Mouse (Mus musculus) kidney, postnatal 10 days (tissue): ENCODE measurements at regions not wholly inside any gene's neighbourhood (a gene's known extent, or its start where the extent isn't known, plus 50 kb on each side); places are given as distances from the start of the nearest gene placed in this dataset.

ENCODE experiments used
- DNase-seq: peaks from one replicate; pipeline ENCODE4 v3.0.0; 2021; ENCODE audit warnings: mixed read lengths

DNA sequence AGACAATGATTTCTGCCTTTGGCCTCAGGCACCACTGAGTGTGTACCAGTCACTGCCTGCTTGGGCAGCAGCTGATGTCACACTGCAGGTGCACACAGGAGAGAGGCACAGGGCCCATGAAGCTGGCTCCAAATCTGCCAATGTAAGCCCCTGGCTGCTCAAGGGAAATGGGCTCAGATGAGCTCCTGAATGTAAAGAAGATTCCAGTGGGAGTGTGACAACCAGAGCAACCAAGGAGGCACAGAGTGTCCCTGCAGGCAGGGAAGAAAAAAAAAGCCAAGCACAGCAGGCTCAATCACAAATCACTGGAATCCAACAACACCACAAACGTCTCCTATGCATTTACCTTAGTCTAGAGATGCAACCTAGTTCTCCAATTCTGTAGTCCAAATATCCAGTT is 151.2 kb upstream of the Tox3 start:
- DNase-seq, result no peak

DNA sequence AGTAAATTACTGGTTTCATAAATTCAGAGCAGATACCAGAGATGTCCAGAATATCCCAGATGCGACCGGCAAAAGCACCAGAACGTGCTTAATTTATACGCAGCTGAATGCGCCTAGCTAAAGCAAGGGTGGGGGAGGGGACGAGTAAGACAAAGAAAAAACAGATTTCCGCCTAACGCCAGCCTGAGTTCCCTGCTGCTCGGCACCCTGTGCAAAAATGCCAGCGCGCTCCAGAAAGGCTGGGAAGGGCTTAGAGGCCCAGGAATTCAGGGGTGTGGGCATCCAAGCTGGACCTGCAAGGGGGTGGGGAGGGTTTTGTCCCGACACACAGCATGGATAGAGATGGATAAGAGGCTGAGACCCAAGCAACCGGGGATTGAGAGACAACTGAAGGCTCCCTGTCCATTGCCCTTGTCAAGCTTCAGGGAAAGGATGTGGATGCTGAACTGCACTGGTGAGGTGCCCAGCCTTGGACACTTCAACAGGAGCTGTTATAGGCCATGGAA is 148.6 kb upstream of the Tox3 start:
- DNase-seq, result peak; percentile 23

DNA sequence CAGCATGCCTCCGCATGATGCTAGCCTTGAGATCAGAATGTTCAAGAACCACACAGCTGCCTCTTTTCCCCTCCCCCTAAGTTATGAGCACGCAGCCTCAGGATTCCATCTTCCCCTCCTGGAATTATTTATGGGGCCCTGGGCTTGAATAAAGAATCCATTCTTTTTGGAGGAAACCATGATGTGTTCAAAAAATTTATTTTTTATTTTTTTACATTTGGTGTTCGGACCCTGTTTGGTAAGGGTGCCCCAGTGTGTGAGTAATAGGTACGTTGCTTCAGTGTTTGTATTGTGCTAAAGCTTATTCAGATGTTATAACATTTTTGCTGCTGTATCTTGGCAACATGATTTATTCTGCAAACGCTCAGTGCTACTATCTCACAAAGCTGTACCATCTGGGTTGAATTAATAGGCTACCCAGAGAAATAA is 147.8 kb upstream of the Tox3 start:
- no peak for DNase-seq

DNA sequence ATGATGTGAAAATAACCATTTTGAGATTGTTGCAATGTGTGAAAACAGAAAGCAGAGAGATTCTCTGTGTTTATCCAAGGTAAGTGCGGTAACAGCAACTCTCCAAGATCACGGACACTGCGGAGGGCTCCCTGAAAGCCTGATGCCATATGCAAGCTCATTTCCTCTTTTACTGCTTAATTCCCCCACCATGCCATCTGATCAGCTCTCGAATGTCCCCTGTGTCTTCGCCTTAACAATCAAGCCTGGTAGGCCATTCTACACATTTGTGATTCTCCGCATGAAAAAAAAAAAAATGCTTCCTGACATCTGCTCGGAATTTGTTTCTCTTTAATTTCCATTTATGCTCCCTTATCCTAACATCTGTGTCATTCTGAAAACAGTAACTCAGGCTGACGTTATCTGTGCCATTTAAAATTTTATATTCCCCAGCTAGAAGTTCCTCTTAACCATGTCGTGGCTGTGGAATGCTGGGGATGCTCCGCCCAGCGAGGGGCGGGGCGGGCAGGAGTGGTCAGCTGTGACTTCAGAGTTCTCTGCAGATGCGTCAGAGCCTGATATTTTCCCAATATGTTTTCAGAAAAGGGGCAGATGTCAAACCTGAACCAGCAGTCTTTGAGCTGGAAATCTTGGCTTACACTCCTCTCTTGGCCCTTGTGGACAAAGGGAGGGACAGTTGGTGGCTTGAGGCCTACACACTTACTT is 144.5 kb upstream of the Tox3 start:
- no peak for DNase-seq

DNA sequence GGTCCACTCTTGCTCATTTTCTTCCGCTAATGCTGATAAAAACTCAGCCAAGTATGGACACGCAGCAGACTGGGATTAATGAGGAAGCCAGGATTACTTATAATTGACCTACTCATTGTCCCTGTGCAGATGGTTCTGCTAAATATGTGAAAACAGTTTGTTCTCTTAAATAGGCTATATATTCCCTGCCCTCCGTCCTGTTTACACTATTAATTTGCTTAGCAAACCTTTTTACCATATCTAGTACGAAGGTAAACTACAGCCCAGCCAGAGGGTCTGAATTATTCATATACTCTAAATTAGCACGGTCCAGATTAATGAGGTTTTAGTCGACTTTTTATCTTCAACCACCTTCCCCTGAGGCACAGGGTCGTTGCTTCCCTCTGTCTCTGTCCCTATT is 143.5 kb upstream of the Tox3 start:
- DNase-seq, result no peak

DNA sequence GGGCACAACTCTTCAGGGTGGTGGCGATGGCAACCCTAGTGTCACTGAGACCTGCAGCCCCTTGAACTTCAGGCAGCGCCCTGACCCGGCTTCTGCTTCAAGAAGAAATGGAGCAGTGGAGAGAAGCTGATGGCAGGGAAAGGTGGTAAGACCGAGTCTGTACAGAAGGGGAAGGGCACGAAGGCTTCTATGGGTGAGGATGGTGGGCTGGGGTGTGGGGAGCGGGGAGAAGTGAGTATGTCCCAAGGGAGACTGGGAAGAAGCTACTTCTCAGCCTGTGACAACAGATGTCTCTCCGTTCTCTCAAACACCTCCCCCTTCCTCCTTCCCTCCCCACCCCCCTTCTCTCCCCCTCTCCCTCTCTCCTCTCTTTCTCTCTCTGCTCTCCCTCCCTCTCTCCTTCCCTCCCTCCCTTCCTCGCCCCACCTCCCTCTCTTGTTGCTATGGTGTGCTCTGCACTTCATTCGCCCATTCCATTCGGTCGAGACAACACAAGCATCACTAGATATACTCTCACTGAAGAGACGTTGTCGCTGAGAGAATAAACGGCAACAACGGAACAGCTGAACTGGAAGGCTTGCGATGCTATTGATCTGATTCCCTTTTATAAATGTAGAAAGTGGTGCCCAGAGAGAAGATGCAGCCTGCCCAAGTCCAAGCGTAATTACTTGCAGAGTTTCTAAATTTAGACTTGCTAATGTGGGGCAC is 142.7 kb upstream of the Tox3 start:
- DNase-seq, result no peak

DNA sequence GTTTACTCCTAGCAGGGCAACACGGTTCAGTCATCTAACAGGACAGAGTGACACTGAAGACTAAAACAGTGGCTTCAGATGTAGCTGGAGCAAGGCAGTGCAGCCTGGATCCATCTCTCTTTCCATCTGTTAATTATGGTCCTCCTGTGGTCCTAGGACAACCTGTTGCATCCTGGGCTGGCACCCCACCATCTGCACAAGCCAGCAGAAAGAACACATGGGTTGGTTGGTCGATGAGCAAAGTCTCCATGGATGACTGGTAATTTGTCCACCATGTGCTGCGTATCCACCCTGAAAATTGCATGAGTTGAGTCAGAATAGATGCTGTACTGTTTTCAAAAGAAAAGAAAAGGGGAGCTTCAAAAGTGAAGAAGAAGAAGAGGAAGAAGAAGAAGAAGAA is 138.4 kb upstream of the Tox3 start:
- no peak for DNase-seq

DNA sequence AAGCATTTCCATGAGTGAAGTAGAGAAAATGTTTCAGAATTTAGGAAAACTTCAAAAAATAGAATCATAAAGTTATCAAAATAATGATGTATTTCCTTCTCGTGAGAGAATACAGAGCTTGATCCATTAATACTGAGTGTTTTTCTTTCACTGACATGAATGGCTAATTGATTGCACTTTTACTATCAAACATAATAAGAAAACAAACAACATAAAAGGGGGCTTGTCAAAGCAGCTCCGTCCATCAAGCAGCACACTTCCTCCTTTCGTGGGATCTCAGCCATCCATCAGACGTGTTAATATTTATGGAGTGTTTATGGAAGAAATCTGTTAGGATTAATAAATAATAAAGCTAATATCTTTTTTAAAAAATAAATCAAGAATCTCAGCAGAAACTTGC is 130.0 kb upstream of the Tox3 start:
- DNase-seq, result no peak

DNA sequence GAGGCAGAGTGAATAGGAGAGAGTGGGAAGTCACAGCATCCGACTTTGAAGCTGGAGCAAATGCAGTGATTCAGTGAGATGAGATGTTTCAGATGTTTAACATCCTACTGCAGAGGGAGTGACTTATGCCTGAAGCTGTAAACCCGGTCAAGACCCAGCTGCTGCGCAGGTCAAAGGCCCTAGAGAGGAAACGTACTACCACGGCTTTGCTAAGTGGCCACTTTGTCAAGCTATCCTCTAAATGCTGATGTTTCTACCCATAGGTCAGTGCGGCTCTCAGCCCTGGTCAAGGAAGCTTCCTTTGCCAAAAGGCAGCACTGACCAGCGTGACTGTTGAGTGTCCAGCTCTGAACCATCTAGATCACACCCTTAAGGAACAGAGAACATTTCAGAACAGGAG is 125.9 kb upstream of the Tox3 start:
- DNase-seq, result peak; percentile 70

DNA sequence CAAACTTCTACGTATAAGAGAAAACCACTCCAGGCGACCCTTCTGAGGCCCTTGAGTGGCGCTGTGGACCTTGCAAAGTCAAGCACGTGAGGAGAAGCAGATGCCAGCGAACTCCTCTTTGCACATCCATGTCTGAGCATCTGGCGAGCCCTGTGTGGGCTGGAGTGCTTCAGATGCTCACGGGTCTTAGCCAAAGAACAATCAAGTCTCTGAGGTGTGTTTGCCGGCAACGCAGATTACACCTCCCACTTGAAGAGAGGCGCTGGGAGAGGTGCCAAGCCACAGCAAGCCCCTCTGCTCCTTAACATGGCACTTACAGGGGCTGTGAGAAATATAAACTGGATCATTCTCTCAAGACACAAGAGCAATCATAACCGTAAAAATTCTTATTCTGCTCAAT is 122.7 kb upstream of the Tox3 start:
- no peak for DNase-seq

DNA sequence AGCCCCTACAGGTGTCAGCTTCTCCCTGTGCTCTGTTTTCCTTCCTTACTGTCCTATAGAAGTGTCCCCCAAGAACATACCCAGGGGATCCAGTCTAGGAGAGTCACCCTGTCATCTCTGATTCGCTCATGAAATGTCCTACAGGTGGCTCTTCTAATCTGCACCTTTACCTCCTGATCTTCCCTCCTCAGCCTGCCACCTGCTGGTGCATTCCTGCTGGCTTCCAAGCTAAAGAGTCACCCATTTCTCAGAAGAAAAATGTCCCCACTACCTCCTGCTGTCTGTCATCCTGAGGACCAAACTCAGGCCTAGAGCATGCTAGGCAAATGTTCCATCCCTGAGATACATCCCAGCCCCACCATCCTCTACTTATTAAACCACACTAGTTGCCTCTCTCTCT is 115.6 kb upstream of the Tox3 start:
- DNase-seq, result peak; percentile 20

DNA sequence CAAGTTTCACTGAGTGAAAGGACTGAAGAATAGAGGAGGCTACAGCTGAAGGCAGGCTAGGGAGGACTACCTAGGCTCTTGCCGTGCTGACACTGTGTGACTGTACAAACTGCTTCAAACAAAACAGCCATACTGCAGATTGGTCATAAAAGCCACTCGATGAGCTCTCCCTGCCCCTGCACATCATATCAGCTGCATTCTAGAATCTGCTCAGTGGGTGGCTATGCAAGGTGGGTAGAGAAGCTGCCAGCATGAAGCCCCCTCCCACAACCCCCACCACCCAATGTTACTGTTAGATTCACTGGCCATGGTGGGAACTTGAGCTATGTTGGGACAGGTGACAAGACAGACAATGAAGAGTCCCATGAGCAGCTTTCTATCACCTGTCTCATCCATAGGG is 107.2 kb upstream of the Tox3 start:
- DNase-seq, result no peak

DNA sequence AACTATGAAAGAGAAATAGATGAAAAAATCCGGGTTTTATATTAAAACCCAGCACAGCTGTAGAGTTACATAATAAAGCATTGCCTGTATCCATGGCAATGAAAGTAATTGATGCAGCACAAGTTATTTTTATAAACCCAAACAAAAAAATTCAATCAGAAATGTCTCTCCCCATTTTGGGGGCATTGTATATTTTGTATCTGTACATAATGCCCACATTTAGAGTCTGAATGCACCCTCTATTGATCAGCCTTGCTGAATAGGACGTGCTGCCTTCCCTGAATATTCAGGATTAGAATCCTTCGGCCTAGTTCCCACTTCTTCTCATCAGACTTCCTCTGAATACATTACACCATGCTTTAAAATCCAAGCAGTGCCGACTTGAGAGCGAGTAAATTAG is 106.0 kb upstream of the Tox3 start:
- no peak for DNase-seq

DNA sequence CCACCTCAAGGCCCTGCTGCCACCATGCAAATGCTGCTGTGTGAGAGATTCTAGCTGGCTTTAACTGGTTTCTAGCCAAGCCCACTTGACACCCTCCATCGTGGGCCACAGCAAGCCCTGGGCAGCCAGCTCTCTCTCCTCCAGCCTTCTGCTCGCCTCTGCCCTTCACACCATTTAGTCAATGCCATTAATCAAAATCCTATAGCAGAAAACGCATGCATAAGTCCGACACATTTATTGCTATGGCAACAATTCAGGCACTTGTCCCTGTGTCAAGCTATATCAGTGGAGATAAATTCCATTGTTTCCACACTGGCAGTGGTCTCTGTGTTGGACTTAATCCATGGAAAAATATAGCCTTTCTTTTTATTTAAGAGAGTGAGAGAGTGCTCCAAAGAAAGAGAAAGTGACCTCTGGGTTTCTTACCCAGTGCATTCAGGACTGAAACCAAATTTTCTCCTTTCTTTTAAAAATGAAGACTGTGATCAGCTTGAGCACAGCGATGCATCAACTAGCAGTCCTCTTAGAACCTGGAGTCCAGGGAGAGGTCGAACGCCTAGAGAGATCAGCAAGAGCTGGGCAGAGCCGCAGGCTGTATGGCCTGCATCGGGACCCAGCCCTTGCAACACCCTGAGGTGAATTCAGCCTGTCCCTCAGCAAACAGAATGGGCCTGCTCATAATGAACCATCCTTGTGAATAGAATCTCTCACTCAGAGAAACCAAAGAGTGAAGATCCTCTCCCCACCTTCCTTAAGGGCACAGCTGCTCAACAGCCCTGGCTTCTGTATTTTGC is 93.1 kb upstream of the Tox3 start:
- no peak for DNase-seq

DNA sequence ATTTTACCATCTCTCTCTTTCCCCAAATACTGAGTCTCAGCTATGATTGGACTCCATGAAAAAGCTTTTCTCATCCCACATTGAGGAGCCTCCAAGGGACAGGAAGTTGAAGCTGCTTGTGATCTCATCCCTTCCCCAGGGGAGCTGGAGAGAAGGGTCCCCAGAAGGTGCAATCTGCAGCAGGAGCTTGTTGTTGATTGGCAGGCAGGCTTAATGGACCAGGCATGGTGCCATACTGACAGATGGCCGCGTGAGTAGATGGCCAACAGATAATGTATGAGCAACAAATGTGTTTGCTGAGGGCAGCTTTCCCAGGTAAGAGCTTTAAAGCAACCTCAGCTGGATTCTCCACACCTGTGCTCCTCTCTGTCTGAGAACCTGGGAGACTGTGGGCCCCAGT is 65.9 kb upstream of the Tox3 start:
- DNase-seq, result no peak
